Mouse (Mus musculus) neural tube, embryonic 14.5 days (tissue): ENCODE measurements at regions not wholly inside any gene's neighbourhood (a gene's known extent, or its start where the extent isn't known, plus 50 kb on each side); places are given as distances from the start of the nearest gene placed in this dataset.

Experiments
- ATAC-seq: fragments of 200-750 bp; cut with Nextera tagmentation; 2 replicates; pipeline ENCODE4 v1.8.0; 2017; ENCODE audit warnings: low read depth, mild to moderate bottlenecking, moderate TSS enrichment, moderate library complexity
- H3K27ac ChIP-seq: fragments of 300-500 bp; sonication (generic); 2 replicates; pipeline ENCODE4 v1.5.1; 2014; ENCODE audit warnings: low read depth, mild to moderate bottlenecking, control low read depth, low read length, moderate library complexity, mixed read lengths
- H3K27me3 ChIP-seq: fragments of 300-500 bp; sonication (generic); 2 replicates; pipeline ENCODE4 v1.6.1; 2014; ENCODE audit warnings: low read length; ENCODE audit not compliant: control insufficient read depth, insufficient read depth
- H3K36me3 ChIP-seq: fragments of 300-500 bp; sonication (generic); 2 replicates; pipeline ENCODE4 v1.6.1; 2014; ENCODE audit warnings: low read length, mixed read lengths; ENCODE audit not compliant: control insufficient read depth, insufficient read depth
- H3K4me1 ChIP-seq: fragments of 300-500 bp; sonication (generic); 2 replicates; pipeline ENCODE4 v1.6.1; 2014; ENCODE audit warnings: low read length; ENCODE audit not compliant: control insufficient read depth, insufficient read depth
- H3K4me2 ChIP-seq: fragments of 300-500 bp; sonication (generic); 2 replicates; pipeline ENCODE4 v1.6.1; 2014; ENCODE audit warnings: mild to moderate bottlenecking, low read depth, low read length, control low read depth
- H3K4me3 ChIP-seq: fragments of 300-500 bp; sonication (generic); 2 replicates; pipeline ENCODE4 v1.5.1; 2014; ENCODE audit warnings: low read depth, low read length, control low read depth, mixed read lengths
- H3K9ac ChIP-seq: fragments of 300-500 bp; sonication (generic); replicated peaks from 2 replicates; pipeline ENCODE4 v1.6.1; 2014; ENCODE audit warnings: low read depth, mild to moderate bottlenecking, control low read depth, low read length, mixed read lengths
- H3K9me3 ChIP-seq: fragments of 300-500 bp; sonication (generic); 2 replicates; pipeline ENCODE4 v1.6.1; 2016; ENCODE audit warnings: low read length; ENCODE audit not compliant: control insufficient read depth
- WGBS: fragments of 180-500 bp; shearing (Covaris S2); extraction: QIAGEN DNeasy Blood & Tissue Kit; methylation state at CpG from one replicate; pipeline ENCODE4 v1.1.7; 2014; 5-methylcytosine and 5-hydroxymethylcytosine counted together

- no peak for ATAC-seq
- Histone ChIP-seq H3K4me2 (no peak overlapping the region), H3K27ac (no peak overlapping the region), H3K27me3 (no peaks in the 10 kb centered on the region), H3K9me3 (no peaks in the 10 kb centered on the region), H3K36me3 (no peaks in the 10 kb centered on the region), H3K9ac (no peak overlapping the region), H3K4me1 (no peaks in the 10 kb centered on the region), H3K4me3 (no peak overlapping the region)
Measured at GRCm38 (mm10) chr5:85467811-85468210, 597.6 kb downstream of the Cenpc1 start.

GRCm38 (mm10) chr5:85467151-85467550 lies 598.2 kb downstream of the Cenpc1 start:
- no peak overlapping the region for H3K27ac ChIP-seq
- H3K9me3 ChIP-seq = no peaks in the 10 kb centered on the region
- WGBS = 96% methylated on average over 3 of the region's 3 CpGs
- no peak overlapping the region for H3K9ac ChIP-seq
- H3K4me2 ChIP-seq = no peak overlapping the region
- H3K36me3 ChIP-seq = no peaks in the 10 kb centered on the region
- no peaks in the 10 kb centered on the region for H3K4me1 ChIP-seq
- H3K27me3 ChIP-seq = no peaks in the 10 kb centered on the region
- no peak overlapping the region for H3K4me3 ChIP-seq
- no peak for ATAC-seq
